Mouse (Mus musculus): ENCODE measurements around the gene AY358078. TPM values are rescaled to one million over a fixed set of nuclear protein-coding genes. Genes with fewer than 3 reads are reported as not detected.
"Not testable (repeated sequence)": the region's sequence is repeated elsewhere in the genome, so short reads cannot be mapped to it uniquely, and the experiment has no call there.

AY358078 gene
- total RNA-seq, 1 experiment: not detected

GRCm38 (mm10) chr14:51794106-51794505, 5.7 kb upstream of the AY358078 start:
- TF ChIP-seq ZNF384 (IDR thresholded peaks at IDR 0.05; ENCODE audit: low read depth, low read length): no peak
- TF ChIP-seq CHD2 (IDR thresholded peaks at IDR 0.05; ENCODE audit: low read depth, low read length): no peak
- TF ChIP-seq HCFC1 (IDR thresholded peaks at IDR 0.05; ENCODE audit: borderline replicate concordance, insufficient read depth, low read length): no peak
- no peak for DNase-seq (ENCODE audit: low read depth, low spot score)
- in situ Hi-C loops (cut with MboI; ENCODE audit: low sequenced_read_pairs in 2 of 2, unreplicated experiment in 2 of 2): no loop called here
- Histone ChIP-seq H3K4me1 (ENCODE audit: control insufficient read depth in 2 of 2, insufficient read depth in 2 of 2, low read length in 2 of 2, poor library complexity in 1 of 2) (no peaks in the 10 kb centered on the region), H3K4me3 (ENCODE audit: insufficient read depth in 1 of 2, low read depth in 1 of 2, low read length in 2 of 2, poor library complexity in 1 of 2, severe bottlenecking in 1 of 2) (no peak overlapping the region), H3K27ac (ENCODE audit: insufficient read depth, low read depth, low read length, poor library complexity, severe bottlenecking) (no peak overlapping the region), H3K9ac (ENCODE audit: insufficient read depth, low read depth, low read length, poor library complexity, severe bottlenecking) (no peak overlapping the region), H3K36me3 (ENCODE audit: control insufficient read depth, insufficient read depth, low read length, poor library complexity, severe bottlenecking) (no peaks in the 10 kb centered on the region), H3K9me3 (ENCODE audit: control insufficient read depth, insufficient read depth, low read depth, low read length) (no peaks in the 10 kb centered on the region)

GRCm38 (mm10) chr14:51826625-51827024, 26.8 kb downstream of the AY358078 start:
- no peak overlapping the region for H3K27ac ChIP-seq (ENCODE audit: insufficient read depth, low read depth, low read length, poor library complexity, severe bottlenecking)
- no peaks in the 10 kb centered on the region for H3K9me3 ChIP-seq (ENCODE audit: control insufficient read depth, insufficient read depth, low read depth, low read length)
- H3K9ac ChIP-seq (ENCODE audit: insufficient read depth, low read depth, low read length, poor library complexity, severe bottlenecking): no peak overlapping the region
- no peak for DNase-seq (ENCODE audit: low read depth, low spot score)
- H3K36me3 ChIP-seq (ENCODE audit: control insufficient read depth, insufficient read depth, low read length, poor library complexity, severe bottlenecking): no peaks in the 10 kb centered on the region
- in situ Hi-C loops (cut with MboI; ENCODE audit: low sequenced_read_pairs in 2 of 2, unreplicated experiment in 2 of 2): no loop called here
- H3K4me3 ChIP-seq (ENCODE audit: insufficient read depth in 1 of 2, low read depth in 1 of 2, low read length in 2 of 2, poor library complexity in 1 of 2, severe bottlenecking in 1 of 2): no peak overlapping the region
- TF ChIP-seq MAFK (IDR thresholded peaks at IDR 0.05; ENCODE audit: insufficient read depth, low read depth, low read length) (no peak), ZNF384 (IDR thresholded peaks at IDR 0.05; ENCODE audit: low read depth, low read length) (no peak), HCFC1 (IDR thresholded peaks at IDR 0.05; ENCODE audit: borderline replicate concordance, insufficient read depth, low read length) (no peak), CHD2 (IDR thresholded peaks at IDR 0.05; ENCODE audit: low read depth, low read length) (no peak), ZC3H11A (IDR thresholded peaks at IDR 0.05; ENCODE audit: borderline replicate concordance, low read depth, low read length) (no peak)
- no peaks in the 10 kb centered on the region for H3K4me1 ChIP-seq (ENCODE audit: control insufficient read depth in 2 of 2, insufficient read depth in 2 of 2, low read length in 2 of 2, poor library complexity in 1 of 2)

- TF ChIP-seq MAFK (IDR thresholded peaks at IDR 0.05; ENCODE audit: insufficient read depth, low read depth, low read length): peak; percentile 36; the same call in 1 of the 2 replicates
- DNase-seq (ENCODE audit: low read depth, low spot score); in situ Hi-C loops (cut with MboI; ENCODE audit: low sequenced_read_pairs in 2 of 2, unreplicated experiment in 2 of 2); H3K36me3 ChIP-seq (ENCODE audit: control insufficient read depth, insufficient read depth, low read length, poor library complexity, severe bottlenecking); H3K9me3 ChIP-seq (ENCODE audit: control insufficient read depth, insufficient read depth, low read depth, low read length); H3K4me3 ChIP-seq (ENCODE audit: insufficient read depth in 1 of 2, low read depth in 1 of 2, low read length in 2 of 2, poor library complexity in 1 of 2, severe bottlenecking in 1 of 2); H3K27ac ChIP-seq (ENCODE audit: insufficient read depth, low read depth, low read length, poor library complexity, severe bottlenecking); H3K4me1 ChIP-seq (ENCODE audit: control insufficient read depth in 2 of 2, insufficient read depth in 2 of 2, low read length in 2 of 2, poor library complexity in 1 of 2); H3K9ac ChIP-seq (ENCODE audit: insufficient read depth, low read depth, low read length, poor library complexity, severe bottlenecking): not testable (repeated sequence)
Measured at GRCm38 (mm10) chr14:51827842-51828241, 28.0 kb downstream of the AY358078 start.

GRCm38 (mm10) chr14:51829188-51829587, 29.3 kb downstream of the AY358078 start:
- DNase-seq (ENCODE audit: low read depth, low spot score): no peak
- Histone ChIP-seq H3K36me3 (ENCODE audit: control insufficient read depth, insufficient read depth, low read length, poor library complexity, severe bottlenecking) (no peaks in the 10 kb centered on the region), H3K4me3 (ENCODE audit: insufficient read depth in 1 of 2, low read depth in 1 of 2, low read length in 2 of 2, poor library complexity in 1 of 2, severe bottlenecking in 1 of 2) (no peak overlapping the region), H3K4me1 (ENCODE audit: control insufficient read depth in 2 of 2, insufficient read depth in 2 of 2, low read length in 2 of 2, poor library complexity in 1 of 2) (no peaks in the 10 kb centered on the region), H3K9ac (ENCODE audit: insufficient read depth, low read depth, low read length, poor library complexity, severe bottlenecking) (no peak overlapping the region), H3K9me3 (ENCODE audit: control insufficient read depth, insufficient read depth, low read depth, low read length) (no peaks in the 10 kb centered on the region), H3K27ac (ENCODE audit: insufficient read depth, low read depth, low read length, poor library complexity, severe bottlenecking) (no peak overlapping the region)
- TF ChIP-seq HCFC1 (IDR thresholded peaks at IDR 0.05; ENCODE audit: borderline replicate concordance, insufficient read depth, low read length) (no peak), CHD2 (IDR thresholded peaks at IDR 0.05; ENCODE audit: low read depth, low read length) (no peak), ZC3H11A (IDR thresholded peaks at IDR 0.05; ENCODE audit: borderline replicate concordance, low read depth, low read length) (no peak), MAFK (IDR thresholded peaks at IDR 0.05; ENCODE audit: insufficient read depth, low read depth, low read length) (no peak), ZNF384 (IDR thresholded peaks at IDR 0.05; ENCODE audit: low read depth, low read length) (no peak)
- in situ Hi-C loops (cut with MboI; ENCODE audit: low sequenced_read_pairs in 2 of 2, unreplicated experiment in 2 of 2): no loop called here

- H3K4me1 ChIP-seq (ENCODE audit: control insufficient read depth in 2 of 2, insufficient read depth in 2 of 2, low read length in 2 of 2, poor library complexity in 1 of 2); H3K9ac ChIP-seq (ENCODE audit: insufficient read depth, low read depth, low read length, poor library complexity, severe bottlenecking); H3K36me3 ChIP-seq (ENCODE audit: control insufficient read depth, insufficient read depth, low read length, poor library complexity, severe bottlenecking); H3K27ac ChIP-seq (ENCODE audit: insufficient read depth, low read depth, low read length, poor library complexity, severe bottlenecking); H3K9me3 ChIP-seq (ENCODE audit: control insufficient read depth, insufficient read depth, low read depth, low read length); H3K4me3 ChIP-seq (ENCODE audit: insufficient read depth in 1 of 2, low read depth in 1 of 2, low read length in 2 of 2, poor library complexity in 1 of 2, severe bottlenecking in 1 of 2); DNase-seq (ENCODE audit: low read depth, low spot score); in situ Hi-C loops (cut with MboI; ENCODE audit: low sequenced_read_pairs in 2 of 2, unreplicated experiment in 2 of 2): not testable (repeated sequence)
Measured at GRCm38 (mm10) chr14:51838480-51838879, 38.6 kb downstream of the AY358078 start.
